Mouse (Mus musculus): ENCODE measurements around the gene Gng7.
"Not testable (repeated sequence)": the region's sequence is repeated elsewhere in the genome, so short reads cannot be mapped to it uniquely, and the experiment has no call there.

Gng7 gene

DNA sequence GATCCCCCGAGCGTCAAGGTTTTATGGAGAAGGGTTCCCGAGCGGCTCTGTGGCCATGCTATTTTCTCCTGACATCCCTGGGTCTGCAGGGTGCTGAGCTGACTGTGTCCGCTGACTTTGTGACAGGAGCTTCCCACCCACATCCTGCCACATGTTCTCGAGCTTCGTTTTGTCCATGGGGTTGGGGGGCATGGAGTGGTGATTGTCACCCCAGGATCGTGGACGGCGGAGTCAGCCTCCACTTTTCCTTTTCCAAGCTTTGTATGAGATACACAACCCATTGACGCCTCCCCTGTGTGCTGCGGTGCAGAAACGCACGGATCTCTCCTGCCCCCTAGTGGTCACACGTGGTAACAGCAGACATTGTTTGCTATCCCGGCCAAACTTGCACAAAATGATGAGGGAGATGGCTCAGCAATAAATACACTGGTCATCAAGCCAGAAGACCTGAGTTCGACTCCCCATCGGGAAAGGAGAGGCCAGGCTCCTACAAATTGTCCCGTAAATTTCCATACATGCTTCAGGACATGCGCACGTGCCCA, 19.6 kb downstream of the Gng7 start:
- peak; percentile 74 to 86 for DNase-seq (ENCODE audit: low spot score in 2 of 2)

DNA sequence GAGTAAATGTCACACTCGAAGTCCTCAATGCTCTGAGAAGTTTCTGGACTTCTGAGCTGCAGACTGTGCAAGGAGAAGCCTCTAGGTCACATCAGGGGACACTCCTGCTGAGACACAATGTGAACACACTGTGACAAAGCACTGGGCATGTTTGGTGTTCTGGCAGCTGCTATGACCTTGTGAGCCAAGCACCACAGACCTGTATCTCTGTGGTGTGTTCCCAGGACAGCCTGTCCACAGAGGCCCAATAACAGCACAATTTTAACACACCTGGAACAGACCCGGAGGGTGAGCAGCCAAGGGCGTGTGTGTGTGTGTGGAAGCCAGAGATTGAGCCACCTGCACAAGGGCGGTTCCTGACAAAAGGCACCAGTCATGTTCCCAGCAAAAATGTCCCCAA, 20.1 kb downstream of the Gng7 start:
- DNase-seq (ENCODE audit: low spot score in 2 of 2) = no peak

DNA sequence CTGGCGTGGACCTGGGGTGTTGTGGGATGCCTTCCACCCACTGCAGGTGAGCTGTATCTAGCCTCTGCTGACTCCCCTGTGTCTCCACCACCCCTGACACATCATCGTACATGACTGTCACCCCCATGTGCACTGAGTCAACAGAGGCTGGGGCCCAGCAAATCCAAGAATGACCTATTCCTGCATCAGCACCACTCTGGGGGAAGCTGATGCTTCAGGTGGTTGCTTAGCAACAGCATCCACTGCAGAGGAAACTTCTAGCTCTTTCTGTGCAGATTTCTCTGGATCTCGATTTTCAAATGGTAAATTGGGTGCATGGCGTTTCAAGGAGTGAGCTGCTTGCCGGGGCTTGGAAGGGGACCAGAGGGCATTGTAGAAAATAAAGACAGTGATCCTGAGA, 21.5 kb downstream of the Gng7 start:
- DNase-seq (ENCODE audit: low spot score in 2 of 2) = no peak

DNA sequence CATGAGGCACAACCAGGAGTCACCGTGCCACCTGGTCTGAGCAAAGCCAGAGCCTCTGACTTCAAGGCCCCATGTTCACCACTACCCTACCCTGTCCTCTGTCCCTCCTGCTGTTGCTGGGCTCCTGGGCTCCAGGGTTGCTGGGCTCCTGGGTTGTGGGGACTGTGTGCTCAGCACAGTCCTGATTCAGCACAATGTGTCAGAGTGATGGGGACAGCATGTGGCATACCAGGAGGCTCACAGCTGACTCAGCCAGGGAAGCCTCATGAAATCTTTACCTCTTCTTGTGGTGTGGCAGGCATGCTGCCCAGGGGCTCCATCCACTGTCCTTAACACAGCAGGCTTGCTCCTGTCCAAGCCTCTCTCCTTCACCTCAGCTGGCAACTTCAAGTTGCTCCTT, 22.8 kb downstream of the Gng7 start:
- DNase-seq (ENCODE audit: low spot score in 2 of 2) = no peak

DNA sequence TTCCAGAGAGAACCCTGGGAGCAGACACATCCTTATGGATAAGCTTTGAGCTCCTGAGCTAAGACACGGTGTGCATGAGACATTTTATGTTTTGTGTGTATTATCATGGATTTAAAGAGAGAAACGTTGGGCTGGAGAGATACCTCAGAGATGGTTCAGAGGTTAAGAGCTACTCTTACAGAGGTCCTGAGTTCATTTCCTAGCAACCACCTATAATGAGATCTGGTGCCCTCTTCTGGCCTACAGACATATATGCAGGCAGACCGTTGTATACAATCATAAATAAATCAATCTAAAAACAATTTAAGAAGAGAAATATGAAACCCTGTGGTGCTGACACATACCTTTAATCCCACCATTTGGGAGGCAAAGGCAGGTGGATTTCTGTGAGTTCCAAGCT, 23.7 kb downstream of the Gng7 start:
- DNase-seq (ENCODE audit: low spot score in 2 of 2) = no peak

DNA sequence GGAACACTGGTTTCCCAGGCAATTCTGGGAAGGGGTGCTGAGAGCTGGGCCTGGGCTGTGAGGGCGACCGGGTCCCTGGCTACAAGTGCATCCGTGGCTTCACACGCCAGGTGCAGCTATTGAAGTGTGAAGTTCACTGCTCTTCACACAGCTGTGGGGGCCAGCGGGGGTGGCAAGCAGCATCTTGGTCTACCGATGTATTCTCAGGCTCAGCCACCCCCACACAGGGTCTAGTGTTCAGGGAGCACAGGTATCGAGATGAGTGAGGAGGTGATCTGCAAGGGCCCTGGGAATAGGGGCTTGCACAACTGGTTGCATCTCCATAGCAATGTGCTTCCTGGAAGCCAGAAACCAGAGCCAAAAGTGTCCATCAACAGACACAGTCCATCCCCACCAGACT, 24.3 kb downstream of the Gng7 start:
- DNase-seq (ENCODE audit: low spot score in 2 of 2) = no peak

DNA sequence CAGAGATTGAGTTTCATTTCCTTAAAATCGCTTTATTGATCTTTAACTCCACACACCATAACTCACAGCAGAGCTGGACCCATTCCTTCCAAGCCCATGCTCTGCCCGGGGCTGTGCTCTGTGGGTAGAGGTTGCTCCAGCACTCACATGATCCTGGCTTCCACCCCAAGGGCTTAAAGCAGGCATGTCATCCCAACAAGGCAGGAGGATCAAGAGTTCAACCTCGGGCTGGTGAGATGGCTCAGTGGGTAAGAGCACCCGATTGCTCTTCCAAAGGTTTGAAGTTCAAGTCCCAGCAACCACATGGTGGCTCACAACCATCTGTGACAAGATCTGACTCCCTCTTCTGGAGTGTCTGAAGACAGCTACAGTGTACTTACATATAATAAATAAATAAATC, 24.9 kb downstream of the Gng7 start:
- not testable (repeated sequence) for DNase-seq (ENCODE audit: low spot score in 2 of 2)

DNA sequence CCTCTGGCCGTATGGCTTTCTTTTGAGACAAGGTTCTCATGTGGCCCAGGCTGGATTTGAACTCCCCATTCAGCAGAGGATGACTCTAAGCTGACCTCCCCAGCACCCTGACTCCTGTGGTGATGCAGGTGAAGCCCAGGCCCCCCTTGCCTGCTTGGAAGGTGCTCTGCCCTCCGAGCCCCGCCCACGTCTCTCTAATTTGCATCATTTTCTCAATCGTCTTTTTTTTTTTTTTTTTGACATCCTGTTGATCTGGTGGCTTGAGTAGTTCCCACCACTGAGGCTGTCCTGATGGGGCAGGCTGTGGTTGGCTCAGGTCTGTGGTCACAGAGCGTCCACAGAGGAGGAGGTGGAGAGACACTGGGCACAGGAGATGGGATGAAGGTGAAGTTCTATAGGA, 25.3 kb downstream of the Gng7 start:
- DNase-seq (ENCODE audit: low spot score in 2 of 2) = no peak

DNA sequence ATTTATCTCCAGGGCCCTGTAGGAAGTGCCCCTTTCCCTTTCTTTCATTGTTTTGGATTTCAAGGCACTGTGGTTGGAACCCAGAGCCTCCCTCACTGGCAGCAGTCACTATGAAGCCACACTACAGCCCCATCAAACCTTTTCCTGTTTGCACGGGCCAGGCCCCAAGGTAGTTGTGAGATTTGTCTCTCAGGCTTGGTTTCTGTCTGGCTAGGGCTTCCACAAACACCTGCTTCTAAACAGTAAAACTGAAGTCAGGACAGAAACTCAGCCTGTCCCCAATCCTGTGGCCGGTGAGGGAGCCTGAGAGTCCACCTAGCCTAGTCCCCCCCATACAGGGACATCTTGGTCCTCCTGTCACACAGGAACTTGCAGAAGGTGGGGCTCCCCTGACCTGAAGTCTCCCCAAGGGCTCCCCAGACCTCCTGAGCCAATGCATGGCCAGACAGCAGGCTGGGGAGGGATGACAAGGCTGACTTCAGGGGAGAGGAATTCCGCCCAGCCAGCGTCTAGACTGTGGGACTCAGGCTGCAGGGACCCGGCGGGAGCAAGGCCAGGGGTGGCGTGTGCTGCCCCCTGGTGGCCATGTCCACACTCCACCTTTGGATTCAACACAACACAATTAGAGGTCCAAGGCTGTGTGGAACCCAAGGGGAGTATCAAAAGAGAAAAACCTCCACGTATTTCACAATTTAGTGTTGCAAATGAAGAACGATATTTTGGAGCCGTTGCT, 26.9 kb downstream of the Gng7 start:
- DNase-seq (ENCODE audit: low spot score in 2 of 2) = peak in 1 of 2 experiments; percentile 58

DNA sequence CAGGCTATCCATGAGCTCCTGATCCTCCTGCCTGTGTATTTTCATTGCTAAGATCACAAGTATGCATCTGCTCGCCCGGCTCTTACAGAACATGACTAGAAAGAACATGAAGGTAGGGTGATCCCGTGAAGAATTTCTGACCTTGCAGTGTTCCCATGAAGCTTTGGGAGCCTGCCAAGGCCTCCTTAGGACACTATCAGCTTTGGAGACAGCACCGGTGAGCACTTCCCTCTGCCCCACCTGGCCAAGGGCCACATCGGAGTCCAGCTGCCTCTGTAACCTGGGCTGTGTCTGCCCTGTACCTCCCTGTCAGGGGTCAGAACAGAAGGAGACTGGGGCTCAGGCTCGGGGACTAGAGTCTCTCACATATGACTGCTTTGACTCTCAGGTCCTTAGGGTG, 28.0 kb downstream of the Gng7 start:
- no peak for DNase-seq (ENCODE audit: low spot score in 2 of 2)

DNA sequence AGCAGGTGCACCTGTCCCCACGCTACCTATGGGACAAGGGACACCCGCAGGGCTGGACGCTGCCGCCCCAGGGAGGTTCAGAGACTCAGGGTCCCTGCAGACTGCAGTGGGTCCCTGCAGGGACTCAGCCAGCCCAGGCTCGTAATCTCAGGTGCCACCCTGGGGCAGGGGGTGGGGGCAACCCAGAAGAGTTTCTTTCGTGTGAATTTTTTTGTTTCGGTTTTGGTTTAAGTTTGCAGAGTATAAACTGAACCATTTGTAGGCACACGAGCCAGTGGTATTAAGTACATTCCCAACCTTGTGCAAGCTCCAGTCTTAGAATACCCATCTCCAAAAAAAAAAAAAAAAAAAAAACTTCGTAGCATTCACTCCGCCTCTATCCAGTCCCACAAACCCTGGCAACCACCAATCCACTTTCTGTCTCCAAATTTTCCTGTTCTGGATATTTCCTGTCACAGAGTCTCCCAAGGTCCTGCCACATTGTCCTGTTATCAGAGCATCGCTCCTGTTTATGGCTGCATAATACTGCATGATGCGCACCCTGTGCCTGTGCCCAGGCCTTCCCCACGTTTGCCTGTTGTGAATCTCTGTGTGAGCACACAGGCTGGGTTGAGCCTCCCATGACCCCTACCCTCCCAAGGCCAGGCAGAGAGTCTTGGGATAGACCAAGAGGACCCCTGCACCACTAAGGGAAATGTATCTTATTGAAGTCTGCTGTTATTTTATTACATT, 28.6 kb downstream of the Gng7 start:
- no peak for DNase-seq (ENCODE audit: low spot score in 2 of 2)

DNA sequence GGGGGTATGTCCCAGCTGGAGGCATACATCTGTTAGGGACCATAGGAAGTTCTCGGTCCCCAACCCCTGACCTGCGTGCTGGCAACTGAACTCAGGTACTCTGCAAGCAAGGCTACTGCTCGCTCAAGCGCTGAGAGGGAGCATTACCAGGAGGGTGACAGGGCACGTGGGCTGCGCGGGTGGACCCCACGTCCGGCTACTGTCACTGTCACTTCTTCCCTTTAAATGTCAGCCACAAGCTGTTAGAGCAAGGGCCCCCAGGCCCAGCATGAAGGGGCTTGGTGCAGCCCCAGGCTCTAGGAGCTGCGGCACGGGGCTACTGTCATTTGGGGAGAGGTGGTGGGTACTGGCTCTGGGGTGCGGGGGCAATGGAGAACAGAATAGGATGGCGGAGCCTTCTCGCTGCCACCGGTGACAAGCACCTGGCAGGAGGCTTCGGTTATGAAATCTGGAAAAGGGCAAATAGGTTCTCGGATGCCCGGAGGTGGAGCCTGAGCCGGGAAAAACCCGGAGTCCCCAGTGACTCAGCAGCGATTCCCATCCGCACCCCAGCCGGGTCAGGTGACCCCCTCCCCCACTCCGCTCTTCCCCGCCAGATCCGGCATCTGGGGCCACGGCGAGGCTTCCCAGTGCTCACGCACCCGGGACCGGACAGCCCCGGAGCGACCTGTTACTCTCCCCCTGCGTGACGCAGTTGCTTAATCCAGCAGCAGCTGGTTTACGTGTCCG, 29.3 kb downstream of the Gng7 start:
- no peak for DNase-seq (ENCODE audit: low spot score in 2 of 2)

DNA sequence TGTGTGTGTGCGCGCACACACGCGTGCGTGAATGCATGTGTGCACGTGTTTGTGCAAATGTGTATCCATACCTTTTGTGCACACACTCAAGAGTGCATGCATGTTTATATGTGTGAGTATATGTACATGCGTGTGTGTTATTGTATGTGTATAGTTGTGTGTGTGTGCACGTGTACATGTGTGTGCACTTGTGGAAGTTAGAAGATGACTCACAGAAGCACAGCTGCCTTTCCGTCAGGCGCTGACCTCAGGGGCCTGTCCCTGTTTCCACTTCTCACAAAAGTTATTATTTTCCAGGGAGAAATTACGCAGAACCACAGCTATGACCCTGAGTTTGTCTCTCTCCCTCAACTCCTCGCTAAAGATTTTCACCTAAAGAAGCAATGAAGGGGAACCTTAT, 30.5 kb downstream of the Gng7 start:
- no peak for DNase-seq (ENCODE audit: low spot score in 2 of 2)

DNA sequence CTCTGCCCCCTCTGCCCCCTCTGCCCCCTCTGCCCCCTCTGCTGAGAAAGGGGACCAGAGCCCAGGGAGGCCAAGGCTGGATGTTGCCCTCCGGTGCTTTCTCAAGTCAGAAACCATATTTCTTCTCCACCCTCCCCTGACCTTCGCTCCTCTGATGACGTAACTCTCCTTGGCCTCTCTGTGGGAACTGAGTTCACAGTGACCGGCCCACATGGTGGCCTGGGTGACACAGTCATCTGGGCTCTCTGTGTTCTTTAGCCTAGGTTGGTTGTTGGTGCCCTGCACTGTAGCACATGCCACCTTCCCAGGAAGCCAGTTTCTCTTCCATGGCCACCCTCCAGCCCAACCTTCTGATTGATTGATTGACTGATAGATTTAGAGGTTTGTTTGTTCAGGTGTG, 32.4 kb downstream of the Gng7 start:
- no peak for DNase-seq (ENCODE audit: low spot score in 2 of 2)

DNA sequence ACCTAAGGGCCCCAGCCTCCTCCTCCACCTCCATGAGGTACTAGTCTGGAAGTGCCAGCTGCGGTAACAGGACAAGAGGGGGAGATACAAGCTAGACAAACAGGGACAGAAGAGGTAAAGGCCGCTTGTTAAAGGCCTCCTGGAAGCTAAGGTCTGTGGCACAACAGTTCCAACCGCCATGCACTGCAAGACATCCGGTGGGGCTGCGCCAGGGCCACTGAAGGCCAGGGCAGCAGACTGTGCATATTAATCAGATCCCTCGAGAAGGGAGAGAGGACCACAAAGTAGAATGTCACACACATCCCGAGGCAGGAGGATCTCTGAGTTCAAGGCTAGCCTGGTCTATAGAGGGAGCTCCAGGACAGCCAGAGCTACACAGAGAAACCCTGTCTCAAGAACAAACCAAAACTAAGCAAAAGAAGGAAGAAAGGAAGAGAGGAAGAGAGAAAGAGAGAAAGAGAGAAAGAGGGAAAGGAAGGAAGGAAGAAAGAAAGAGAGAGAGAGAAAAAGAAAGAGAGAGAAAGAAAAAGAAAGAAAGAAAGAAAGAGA, 33.1 kb downstream of the Gng7 start:
- no peak for DNase-seq (ENCODE audit: low spot score in 2 of 2)

DNA sequence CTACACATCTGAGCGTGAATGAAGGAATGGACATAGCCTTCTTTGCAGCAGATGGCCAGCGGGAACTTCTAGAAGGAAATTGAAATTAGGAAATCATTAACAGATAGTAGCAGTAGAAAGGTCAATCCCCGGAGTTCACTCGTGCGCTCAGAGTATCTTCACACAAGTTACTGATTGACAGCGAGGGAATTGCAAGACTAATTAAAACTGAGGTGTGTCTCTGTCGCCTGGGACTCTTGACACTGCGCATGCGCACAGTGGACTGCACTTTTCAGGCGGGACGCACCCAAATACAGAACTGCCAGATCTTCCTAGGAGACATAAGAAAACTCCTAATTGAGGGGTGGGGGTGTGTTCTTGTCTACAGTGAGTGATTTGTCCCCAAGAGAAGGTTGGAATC, 39.3 kb downstream of the Gng7 start:
- no peak for DNase-seq (ENCODE audit: low spot score in 2 of 2)

DNA sequence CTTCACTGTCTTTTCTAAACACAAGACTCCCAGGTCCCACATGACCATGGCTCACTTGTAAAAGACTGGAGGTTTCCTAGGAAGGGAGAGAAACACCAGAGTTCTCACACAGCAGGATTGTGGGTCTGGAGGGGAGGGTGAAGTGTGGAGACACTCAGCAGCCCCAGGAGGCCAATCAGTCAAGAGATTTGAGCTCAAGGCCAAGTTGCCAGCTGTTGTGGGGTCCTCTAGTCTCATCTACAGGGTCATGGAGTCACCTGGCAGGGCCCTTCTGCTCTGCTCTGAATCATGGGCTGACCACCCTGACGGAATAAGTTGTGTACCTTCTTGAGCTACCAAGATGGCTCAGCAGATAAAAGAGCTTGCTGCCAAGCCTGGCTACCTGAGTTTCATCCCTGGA, 41.0 kb downstream of the Gng7 start:
- DNase-seq (ENCODE audit: low spot score in 2 of 2) = no peak

DNA sequence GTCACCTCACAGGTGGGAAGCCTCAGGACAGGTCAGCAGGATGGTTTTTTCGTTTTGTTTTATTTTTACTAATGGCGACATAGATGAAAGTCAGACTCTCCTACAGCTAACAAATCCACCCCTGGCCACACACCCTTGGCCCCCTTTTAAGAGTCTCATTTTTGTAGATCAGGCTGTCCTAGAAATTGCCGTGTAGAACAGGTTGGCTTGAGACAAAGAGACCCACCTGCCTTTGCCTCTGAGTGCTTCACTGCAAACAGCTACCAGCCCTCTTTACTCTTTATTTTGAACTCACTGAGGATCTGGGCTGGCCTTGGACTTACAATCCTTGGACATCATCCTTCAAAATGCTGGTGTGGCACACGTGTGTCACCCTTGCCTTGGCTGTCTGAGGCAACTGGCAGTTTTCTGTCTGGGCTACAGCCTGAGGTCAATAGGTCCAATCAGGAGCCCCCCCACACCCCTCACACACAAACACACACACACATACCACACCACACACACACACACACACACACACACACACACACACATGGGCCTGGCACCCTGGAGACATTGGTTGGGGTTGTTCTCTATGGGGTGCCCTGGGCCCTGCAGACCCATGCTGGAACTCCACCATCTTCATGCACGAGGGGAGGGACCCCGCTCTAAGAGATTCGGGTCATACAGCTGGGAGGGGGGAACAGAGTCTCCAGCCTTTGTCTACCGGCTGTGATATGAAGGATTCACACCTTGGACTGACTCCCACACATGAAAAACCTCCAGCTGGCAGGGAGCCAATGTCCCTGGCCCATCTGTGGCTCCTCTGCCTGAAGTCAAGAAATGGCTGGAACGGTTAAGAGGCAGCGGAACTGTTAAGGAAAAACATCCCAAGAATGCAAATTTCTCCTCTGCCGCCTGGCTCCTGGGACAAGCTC, 42.4 kb downstream of the Gng7 start:
- no peak for DNase-seq (ENCODE audit: low spot score in 2 of 2)

DNA sequence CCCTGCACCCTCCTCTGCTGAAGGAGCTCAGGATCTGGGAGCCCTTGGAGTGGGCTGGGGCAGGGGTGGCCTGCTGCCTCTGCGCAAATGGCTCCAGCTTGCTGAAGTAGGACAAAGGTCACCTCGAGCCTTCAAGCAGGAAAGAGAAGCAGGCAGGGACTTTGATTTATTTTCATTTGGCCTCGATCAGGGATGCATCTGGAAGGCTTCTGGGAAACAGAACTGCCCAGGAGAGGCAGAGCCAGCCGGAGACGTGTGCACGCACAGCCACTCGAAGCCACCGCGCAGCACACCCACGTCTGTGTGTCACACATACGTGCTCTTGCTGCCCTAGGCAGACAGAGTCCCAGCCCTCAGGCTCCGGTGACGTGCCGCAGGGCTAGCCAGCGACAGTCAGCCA, 43.2 kb downstream of the Gng7 start:
- DNase-seq (ENCODE audit: low spot score in 2 of 2) = no peak

DNA sequence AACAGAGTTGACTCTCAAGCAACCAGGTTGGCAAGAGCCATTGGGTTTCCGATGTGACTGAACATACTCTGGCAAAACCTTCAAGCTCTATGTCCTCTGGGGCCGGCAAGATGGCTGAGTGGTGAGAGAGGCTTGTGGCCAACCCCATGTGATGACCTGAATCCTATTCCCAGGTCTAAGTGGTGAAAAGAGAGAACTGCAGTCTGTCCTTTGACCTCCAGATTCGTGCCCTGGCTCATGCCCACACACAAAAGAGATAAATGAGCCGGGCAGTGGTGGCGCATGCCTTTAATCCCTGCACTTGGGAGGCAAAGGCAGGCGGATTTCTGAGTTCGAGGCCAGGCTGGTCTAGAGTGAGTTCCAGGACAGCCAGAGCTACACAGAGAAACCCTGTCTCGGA, 44.6 kb downstream of the Gng7 start:
- no peak for DNase-seq (ENCODE audit: low spot score in 2 of 2)

DNA sequence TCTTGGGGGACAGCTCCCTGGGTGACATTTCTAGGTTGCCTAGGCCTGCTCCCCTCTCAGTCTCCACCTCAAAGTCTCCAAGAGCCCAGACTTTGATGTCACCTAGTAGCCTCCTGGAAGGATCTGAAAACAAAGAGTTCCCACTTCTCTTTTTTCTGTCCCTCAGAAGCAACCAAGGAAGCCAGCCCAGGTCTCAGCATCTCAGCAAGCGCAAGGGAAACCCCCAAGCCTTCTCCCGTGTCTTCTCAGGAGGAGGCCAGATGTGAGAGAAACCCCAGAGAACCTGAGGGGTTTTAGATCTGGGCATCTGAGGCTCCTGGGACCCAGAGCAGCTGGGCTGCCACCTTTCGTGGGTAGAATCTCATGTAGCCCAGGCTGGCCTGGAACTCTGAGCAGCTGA, 45.4 kb downstream of the Gng7 start:
- DNase-seq (ENCODE audit: low spot score in 2 of 2) = no peak
